Mouse (Mus musculus): ENCODE measurements around the gene Gfer.

- TF ChIP-seq MAX (IDR thresholded peaks at IDR 0.05) (no peak), CTCF (IDR thresholded peaks at IDR 0.05; ENCODE audit: control insufficient read depth, insufficient read depth, insufficient read length) (no peak), MYOD1 (IDR thresholded peaks at IDR 0.05; ENCODE audit: control insufficient read depth, insufficient read length, low read depth) (no peak)
Observed at GRCm38 (mm10) chr17:24729067-24729466, 33.1 kb upstream of the Gfer start.

Data from C2C12 (cell line).